Mouse (Mus musculus) lung, postnatal 14 days (tissue): Measurements from ENCODE around the gene Sox5.

Experiments
- DNase-seq: peaks from one replicate; pipeline ENCODE4 v3.0.0; 2021

Sox5 gene

DNA sequence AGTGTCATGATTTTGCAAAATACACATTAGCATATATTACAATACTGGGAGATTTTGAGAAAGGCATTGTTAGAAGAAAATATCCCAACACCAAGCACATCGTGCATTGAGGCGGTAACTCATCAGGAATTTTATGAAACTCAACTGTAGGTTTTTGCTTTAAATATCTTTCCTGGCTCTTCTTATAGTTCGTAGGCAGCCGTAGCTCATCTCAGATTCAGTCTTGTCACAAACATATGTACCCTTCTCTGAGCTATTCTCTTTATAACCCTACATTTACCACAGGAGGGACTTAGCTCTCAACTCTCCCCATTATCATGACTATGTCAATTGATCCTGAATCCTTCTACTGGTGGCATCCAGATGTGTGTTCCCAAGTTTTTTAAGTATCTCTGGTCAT lies 705.4 kb downstream of the Sox5 start:
- no peak for DNase-seq

- DNase-seq: no peak
These were observed 706.3 kb downstream of the Sox5 start for GRCm38 (mm10) chr6:144075327-144075941.

- DNase-seq: peak; percentile 21
These were observed 707.0 kb downstream of the Sox5 start for GRCm38 (mm10) chr6:144074826-144075225.

GRCm38 (mm10) chr6:144070461-144070860 lies 711.3 kb downstream of the Sox5 start:
- no peak for DNase-seq

- no peak for DNase-seq
These were observed 714.3 kb downstream of the Sox5 start for GRCm38 (mm10) chr6:144067491-144067890.

GRCm38 (mm10) chr6:144062428-144062827 lies 719.3 kb downstream of the Sox5 start:
- no peak for DNase-seq

GRCm38 (mm10) chr6:144061814-144062213 lies 720.0 kb downstream of the Sox5 start:
- DNase-seq: no peak

GRCm38 (mm10) chr6:144057098-144057632 lies 724.6 kb downstream of the Sox5 start:
- DNase-seq: no peak

DNA sequence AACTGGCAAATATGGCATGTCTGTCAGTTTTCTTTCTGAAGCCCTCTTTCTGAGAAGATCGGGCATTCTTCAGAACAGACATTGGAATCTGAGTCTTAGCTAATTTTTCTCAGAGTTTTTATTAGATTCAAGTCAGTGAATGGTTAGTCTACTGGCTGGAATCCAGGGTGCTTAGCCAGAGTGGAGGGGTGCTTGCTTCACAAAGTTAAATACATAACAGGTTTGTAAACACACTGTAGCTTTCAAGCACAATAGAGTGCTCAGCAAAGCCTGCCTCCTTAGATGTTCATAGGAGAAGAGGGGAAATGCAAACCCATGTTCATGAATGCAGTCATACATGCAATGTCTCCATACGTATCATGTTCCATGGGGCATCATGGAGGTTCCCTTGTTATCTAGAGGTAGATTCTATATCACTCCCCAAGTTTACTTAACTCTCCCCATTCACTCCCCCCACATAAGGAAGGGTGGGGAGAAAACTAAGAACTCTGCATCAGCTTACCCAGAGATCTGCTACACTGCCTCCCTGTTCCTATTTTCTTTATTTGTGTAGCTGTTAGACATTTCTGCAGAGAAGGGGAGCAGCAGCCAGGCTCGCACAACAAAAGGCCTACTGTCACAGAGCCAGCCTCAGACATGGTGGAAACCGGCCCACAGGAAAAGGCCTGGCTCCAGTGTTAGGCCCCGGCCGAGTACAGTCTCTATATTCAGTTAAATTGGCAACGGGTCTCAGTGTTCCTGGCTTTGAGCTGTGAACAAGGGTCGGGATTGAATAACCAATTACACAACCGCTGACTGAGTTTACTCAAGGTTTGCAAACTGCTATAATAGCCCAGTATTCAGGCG lies 725.3 kb downstream of the Sox5 start:
- DNase-seq: peak; percentile 70

- no peak for DNase-seq
These were observed 729.3 kb downstream of the Sox5 start for GRCm38 (mm10) chr6:144052487-144052886.

- no peak for DNase-seq
These were observed 730.5 kb downstream of the Sox5 start for GRCm38 (mm10) chr6:144051316-144051715.

- no peak for DNase-seq
These were observed 733.4 kb downstream of the Sox5 start for GRCm38 (mm10) chr6:144048201-144048924.

GRCm38 (mm10) chr6:144045503-144045902 lies 736.3 kb downstream of the Sox5 start:
- peak; percentile 43 for DNase-seq

DNA sequence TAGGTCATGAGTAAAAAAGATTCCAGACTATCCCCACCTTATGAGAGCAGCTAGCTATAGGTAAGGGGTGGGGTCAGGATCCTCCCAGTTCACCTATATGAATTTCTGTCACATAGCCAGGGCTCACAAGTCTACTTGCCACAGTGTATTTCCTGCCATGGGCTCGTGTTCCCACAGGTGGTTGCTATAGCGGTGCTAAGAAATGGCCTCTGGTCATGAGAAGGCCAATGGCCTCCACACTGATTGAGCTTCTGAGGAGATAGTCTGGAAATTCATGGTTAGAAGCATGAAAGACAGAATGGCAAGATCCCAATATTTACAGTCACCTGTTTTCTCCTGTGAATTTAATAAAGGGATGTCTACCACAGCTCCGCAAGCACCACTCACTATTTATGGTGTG lies 737.4 kb downstream of the Sox5 start:
- no peak for DNase-seq

- DNase-seq: no peak
These were observed 738.8 kb downstream of the Sox5 start for GRCm38 (mm10) chr6:144042936-144043335.

DNA sequence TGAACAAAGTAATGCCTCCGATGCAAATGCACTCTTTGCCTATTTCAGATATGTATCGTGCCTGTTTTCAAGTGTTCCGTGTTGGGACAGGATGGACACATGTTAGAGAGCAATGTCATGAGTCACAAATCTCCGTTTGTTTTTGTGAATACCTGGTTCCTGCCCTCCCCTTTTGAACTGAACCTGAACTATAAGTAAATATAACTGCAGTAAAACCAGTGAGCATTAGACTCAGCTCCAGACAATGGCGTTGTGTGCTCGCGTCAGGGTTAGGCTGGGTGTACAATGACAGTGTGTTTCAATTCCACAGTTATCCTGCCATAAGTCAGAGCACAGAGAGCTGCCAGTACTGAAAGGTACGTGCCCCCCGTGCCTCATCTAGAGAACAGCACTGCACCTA lies 739.8 kb downstream of the Sox5 start:
- no peak for DNase-seq

DNA sequence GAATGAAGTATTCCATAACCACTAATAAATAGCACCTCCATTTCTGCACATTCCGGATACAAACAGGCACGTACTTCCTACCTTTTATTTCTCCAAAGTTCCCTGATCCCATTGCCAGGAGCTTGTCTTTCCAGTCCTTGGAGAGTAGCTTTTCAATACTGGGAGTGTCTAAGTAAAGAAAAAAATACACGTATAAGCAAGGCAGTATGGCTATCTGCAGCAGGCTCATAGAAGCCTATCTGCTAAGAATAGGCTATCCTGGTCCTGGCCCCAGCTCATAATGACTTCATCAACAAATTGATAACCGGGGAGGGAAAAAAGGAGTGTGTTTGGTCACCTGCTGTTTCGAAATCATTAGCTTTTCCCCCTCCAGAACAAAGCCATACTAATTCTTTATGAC lies 740.6 kb downstream of the Sox5 start:
- no peak for DNase-seq

DNA sequence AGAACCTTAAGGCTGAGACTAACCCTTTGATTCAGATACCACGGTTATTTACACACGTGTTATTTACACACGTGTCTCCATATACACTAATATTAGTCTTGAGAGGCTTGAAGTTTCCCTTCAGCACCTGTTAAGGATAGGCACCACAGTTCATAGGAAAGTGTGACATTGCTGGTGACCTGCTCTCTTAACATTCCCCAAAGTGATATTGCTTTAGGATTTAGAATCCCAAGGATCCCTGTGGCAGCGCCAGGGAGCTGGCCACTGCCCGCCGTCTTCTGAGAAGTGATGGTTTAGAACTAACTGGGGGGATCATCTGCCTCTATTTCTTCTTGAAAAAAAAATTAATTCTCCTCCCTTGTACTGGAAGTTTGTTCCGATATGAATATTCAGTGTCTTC lies 741.4 kb downstream of the Sox5 start:
- DNase-seq: no peak

DNA sequence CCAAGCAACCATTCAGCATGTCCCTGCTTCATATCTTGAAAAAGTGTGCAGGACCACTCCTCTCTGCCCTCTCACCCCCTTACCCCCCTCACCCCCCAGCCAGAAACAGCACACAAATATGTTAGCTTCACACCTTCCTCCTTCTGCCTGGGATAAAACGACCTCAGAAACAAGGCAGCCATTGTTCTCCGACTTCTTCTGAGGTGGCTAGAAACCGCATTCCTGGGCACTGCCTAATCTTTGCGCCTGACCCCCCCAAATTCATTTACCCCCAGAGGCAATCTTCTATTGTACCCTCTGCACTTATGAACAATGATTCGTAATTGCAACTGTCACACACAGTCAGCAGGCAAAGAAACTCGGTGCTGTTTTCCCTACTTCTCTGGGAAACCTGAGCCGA lies 742.6 kb downstream of the Sox5 start:
- DNase-seq: no peak

DNA sequence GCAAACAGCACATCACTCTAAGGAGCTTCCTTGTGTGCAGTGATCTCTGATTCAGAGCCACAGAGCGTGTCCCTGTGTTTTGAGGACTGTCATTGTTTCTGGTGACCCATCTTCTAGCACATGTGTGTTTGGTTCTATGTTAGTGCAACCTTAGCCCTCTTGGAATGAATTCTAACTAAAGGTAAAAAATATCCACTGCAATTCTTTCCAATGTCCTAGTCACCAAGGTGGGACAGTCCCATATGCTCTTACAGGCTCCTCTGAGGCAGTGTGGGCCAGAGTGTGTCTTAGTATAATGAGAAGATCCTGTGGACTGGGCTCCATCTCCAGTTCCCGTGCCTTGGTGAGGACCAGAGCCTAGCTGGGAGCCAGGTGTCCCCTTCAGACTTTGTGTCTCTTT lies 748.6 kb downstream of the Sox5 start:
- DNase-seq: no peak

GRCm38 (mm10) chr6:144016929-144017328 lies 764.8 kb downstream of the Sox5 start:
- DNase-seq: no peak

DNA sequence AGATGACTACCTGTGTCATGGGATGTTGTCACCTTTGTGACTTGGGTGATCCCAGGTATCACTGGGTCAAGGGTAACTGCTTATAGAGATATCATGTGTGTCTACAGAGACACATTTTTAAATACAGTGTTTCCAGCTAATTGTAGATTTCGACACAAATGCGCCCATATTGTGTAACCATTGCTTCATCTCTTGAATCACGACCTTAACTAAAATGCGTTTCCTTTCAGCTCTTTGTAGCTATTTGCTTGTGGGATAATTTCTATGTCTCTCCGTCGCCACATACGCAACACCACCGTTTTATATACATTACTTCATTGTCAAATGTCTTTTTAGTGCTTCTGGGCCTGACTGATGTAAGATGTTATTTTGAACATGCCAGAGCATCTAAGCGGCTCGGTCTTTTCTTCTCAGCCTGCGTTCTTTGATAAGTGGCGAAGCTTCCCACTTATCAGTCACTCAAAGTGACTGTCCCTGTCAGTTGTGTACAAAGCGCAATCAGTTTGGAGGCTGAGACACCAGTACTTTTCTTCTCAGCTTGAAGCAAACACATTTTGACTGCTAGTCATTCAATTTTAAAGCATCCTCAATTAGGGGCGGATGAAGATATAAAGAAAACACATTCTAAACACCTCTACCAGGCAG lies 769.8 kb downstream of the Sox5 start:
- DNase-seq: no peak

DNA sequence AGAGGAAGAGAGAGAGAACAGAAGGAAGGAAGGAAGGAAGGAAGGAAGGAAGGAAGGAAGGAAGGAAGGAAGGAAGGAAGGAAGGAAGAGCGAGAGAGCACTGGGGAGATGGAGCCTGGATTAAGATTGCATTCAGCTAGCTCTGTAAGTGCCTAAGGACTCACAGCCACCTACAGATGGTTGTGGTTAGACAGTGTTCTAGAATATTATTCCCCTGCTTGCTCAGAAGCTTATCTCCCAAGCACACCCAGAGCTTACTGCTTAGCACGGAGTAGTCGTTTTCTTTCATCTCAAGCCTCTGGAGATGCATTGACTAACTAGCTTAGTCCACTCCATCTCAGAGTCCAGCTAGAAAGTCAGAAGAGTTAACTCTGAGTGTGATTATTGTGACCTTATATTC lies 770.8 kb downstream of the Sox5 start:
- DNase-seq: no peak
